Mouse (Mus musculus) heart, embryonic 12.5 days (tissue): ENCODE data around the gene Pck1. TPM values are rescaled to one million over a fixed set of nuclear protein-coding genes. Genes with fewer than 3 reads are reported as not detected.

ENCODE experiments used
- ATAC-seq: fragments of 200-750 bp; cut with Nextera tagmentation; 2 replicates; pipeline ENCODE4 v1.8.0; 2017; ENCODE audit warnings: moderate TSS enrichment, moderate library complexity; ENCODE audit not compliant: insufficient number of reproducible peaks, low FRiP score
- H3K27ac ChIP-seq: fragments of 300-500 bp; sonication (generic); 2 replicates; pipeline ENCODE4 v1.5.1; 2016; ENCODE audit warnings: mild to moderate bottlenecking, moderate library complexity; ENCODE audit not compliant: poor library complexity, severe bottlenecking
- H3K27me3 ChIP-seq: fragments of 300-500 bp; sonication (generic); replicated peaks from 2 replicates; pipeline ENCODE4 v1.6.1; 2016; ENCODE audit warnings: mild to moderate bottlenecking, moderate library complexity
- H3K36me3 ChIP-seq: fragments of 300-500 bp; sonication (generic); 2 replicates; pipeline ENCODE4 v1.6.1; 2016; ENCODE audit warnings: mild to moderate bottlenecking, moderate library complexity
- H3K4me1 ChIP-seq: fragments of 300-500 bp; sonication (generic); replicated peaks from 2 replicates; pipeline ENCODE4 v1.6.1; 2016; ENCODE audit warnings: mild to moderate bottlenecking
- H3K4me2 ChIP-seq: fragments of 300-500 bp; sonication (generic); 2 replicates; pipeline ENCODE4 v1.6.1; 2016; ENCODE audit warnings: mild to moderate bottlenecking, moderate library complexity
- H3K4me3 ChIP-seq: fragments of 300-500 bp; sonication (generic); 2 replicates; pipeline ENCODE4 v1.5.1; 2016; ENCODE audit warnings: mild to moderate bottlenecking
- H3K9ac ChIP-seq: fragments of 300-500 bp; sonication (generic); 2 replicates; pipeline ENCODE4 v1.6.1; 2016; ENCODE audit warnings: mild to moderate bottlenecking, moderate library complexity
- H3K9me3 ChIP-seq: fragments of 300-500 bp; sonication (generic); replicated peaks from 2 replicates; pipeline ENCODE4 v1.6.1; 2016; ENCODE audit warnings: mild to moderate bottlenecking, moderate library complexity
- WGBS: fragments of 180-500 bp; shearing (Covaris S2); methylation state at CpG from one replicate; pipeline ENCODE4 v1.1.7; 2016; 5-methylcytosine and 5-hydroxymethylcytosine counted together
- polyA plus RNA-seq: library from polyadenylated mRNA; unstranded; fragments of >200 nt; fragmentation: Nextera tagmentation; extraction: Ambion mirVana; gene quantifications from 2 replicates; pipeline ENCODE4 v1.2.1, GENCODE M21; 2016

Gene Pck1
- polyA plus RNA-seq, 1 experiment from 2014 or later: 0.19 TPM

GRCm38 (mm10) chr2:173173521-173174511 is 21.0 kb downstream of the Pck1 start:
- H3K4me2 ChIP-seq: peak overlapping the region; percentile 68
- peak; percentile 77 for ATAC-seq
- 0 out of 2 replicates have a peak, but pooled peaks cover 7% of the 10 kb centered on the region for H3K9me3 ChIP-seq
- H3K4me1 ChIP-seq: peaks cover 24% of the 10 kb centered on the region
- H3K36me3 ChIP-seq: no peaks in the 10 kb centered on the region
- H3K4me3 ChIP-seq: peak overlapping the region; percentile 30
- 4% methylated on average over 22 of the region's 22 CpGs for WGBS
- peak overlapping the region; percentile 79 for H3K27ac ChIP-seq
- H3K9ac ChIP-seq: peak overlapping the region; percentile 43
- H3K27me3 ChIP-seq: peaks cover 35% of the 10 kb centered on the region

- H3K4me3 ChIP-seq: no peak overlapping the region
These were observed 21.7 kb downstream of the Pck1 start for GRCm38 (mm10) chr2:173174569-173174968.

DNA sequence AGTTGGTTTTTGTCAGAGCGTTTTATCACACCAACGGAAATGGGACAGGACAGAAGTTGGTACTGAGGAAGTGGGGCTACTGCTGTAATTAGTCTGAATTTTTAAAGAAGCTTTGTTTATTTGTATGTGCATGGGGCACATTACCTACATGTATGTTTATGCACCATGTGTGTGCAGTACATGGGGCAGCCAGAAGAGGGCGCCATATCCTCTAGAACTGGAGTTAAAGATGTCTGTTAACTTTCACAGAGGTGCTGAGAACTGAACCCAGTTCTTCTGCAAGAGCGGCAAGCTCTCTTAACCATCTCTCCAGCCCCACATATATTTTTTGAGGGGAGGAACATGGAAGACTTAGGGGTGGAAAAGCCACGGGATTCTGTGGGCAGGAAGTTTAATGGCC is 22.9 kb downstream of the Pck1 start:
- H3K4me1 ChIP-seq: peaks cover 24% of the 10 kb centered on the region
- no peak for ATAC-seq
- no peak overlapping the region for H3K27ac ChIP-seq
- H3K4me2 ChIP-seq: no peak overlapping the region
- 89% methylated on average over 5 of the region's 5 CpGs for WGBS
- H3K27me3 ChIP-seq: peaks cover 22% of the 10 kb centered on the region
- H3K9ac ChIP-seq: no peak overlapping the region
- H3K4me3 ChIP-seq: no peak overlapping the region
- no peaks in the 10 kb centered on the region for H3K36me3 ChIP-seq
- 0 out of 2 replicates have a peak, but pooled peaks cover 7% of the 10 kb centered on the region for H3K9me3 ChIP-seq

More at GRCm38 (mm10) chr2:173174569-173174968, 21.7 kb downstream of the Pck1 start:
- peak overlapping the region; percentile 68 for H3K4me2 ChIP-seq
- H3K9me3 ChIP-seq: 0 out of 2 replicates have a peak, but pooled peaks cover 7% of the 10 kb centered on the region
- peaks cover 31% of the 10 kb centered on the region for H3K27me3 ChIP-seq
- H3K27ac ChIP-seq: no peak overlapping the region
- peaks cover 24% of the 10 kb centered on the region for H3K4me1 ChIP-seq
- 46% methylated on average over 1 of the region's 1 CpGs for WGBS
- no peaks in the 10 kb centered on the region for H3K36me3 ChIP-seq
- H3K9ac ChIP-seq: no peak overlapping the region
- no peak; the same call in 1 of the 2 replicates for ATAC-seq

GRCm38 (mm10) chr2:173177481-173177880 is 24.6 kb downstream of the Pck1 start:
- 66% methylated on average over 5 of the region's 5 CpGs for WGBS
- H3K4me1 ChIP-seq: peaks cover 10% of the 10 kb centered on the region
- H3K9me3 ChIP-seq: 0 out of 2 replicates have a peak, but pooled peaks cover 7% of the 10 kb centered on the region
- no peak overlapping the region for H3K27ac ChIP-seq
- ATAC-seq: no peak
- no peak overlapping the region for H3K4me3 ChIP-seq
- no peak overlapping the region for H3K4me2 ChIP-seq
- H3K27me3 ChIP-seq: peaks cover 14% of the 10 kb centered on the region; the same call in 1 of the 2 replicates
- H3K9ac ChIP-seq: no peak overlapping the region
- H3K36me3 ChIP-seq: no peaks in the 10 kb centered on the region

DNA sequence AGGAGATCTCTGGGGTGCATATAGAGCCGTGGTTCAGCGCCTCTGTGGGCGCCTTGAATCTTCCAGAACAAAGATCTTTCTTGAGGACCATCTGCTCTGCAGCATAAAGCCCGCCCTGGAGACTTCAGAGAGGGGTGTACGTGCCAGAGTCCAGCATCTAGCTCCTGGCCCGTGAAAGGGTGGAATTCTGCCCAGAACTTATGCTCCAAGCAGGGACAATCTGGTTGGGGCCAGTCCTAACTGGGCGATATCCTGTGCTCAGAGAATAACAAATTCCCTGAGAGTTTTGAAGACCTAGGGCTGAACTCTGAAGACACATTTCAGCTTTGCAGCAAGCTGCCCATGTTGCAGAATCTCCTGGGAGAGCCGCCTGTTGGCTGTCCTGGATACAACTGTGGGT is 25.1 kb downstream of the Pck1 start:
- ATAC-seq: no peak
- Histone ChIP-seq H3K27me3 (peaks cover 12% of the 10 kb centered on the region; the same call in 1 of the 2 replicates), H3K27ac (no peak overlapping the region), H3K36me3 (no peaks in the 10 kb centered on the region), H3K9ac (no peak overlapping the region), H3K4me3 (no peak overlapping the region), H3K4me2 (no peak overlapping the region), H3K9me3 (0 out of 2 replicates have a peak, but pooled peaks cover 7% of the 10 kb centered on the region), H3K4me1 (peaks cover 8% of the 10 kb centered on the region)
- WGBS: 84% methylated on average over 8 of the region's 8 CpGs

GRCm38 (mm10) chr2:173179046-173179445 is 26.2 kb downstream of the Pck1 start:
- no peak overlapping the region for H3K4me2 ChIP-seq
- WGBS: 80% methylated on average over 7 of the region's 7 CpGs
- H3K27me3 ChIP-seq: peaks cover 12% of the 10 kb centered on the region; the same call in 1 of the 2 replicates
- H3K27ac ChIP-seq: no peak overlapping the region
- no peak for ATAC-seq
- H3K9me3 ChIP-seq: 0 out of 2 replicates have a peak, but pooled peaks cover 7% of the 10 kb centered on the region
- no peak overlapping the region for H3K9ac ChIP-seq
- no peak overlapping the region for H3K4me3 ChIP-seq
- peaks cover 1% of the 10 kb centered on the region for H3K4me1 ChIP-seq
- no peaks in the 10 kb centered on the region for H3K36me3 ChIP-seq

DNA sequence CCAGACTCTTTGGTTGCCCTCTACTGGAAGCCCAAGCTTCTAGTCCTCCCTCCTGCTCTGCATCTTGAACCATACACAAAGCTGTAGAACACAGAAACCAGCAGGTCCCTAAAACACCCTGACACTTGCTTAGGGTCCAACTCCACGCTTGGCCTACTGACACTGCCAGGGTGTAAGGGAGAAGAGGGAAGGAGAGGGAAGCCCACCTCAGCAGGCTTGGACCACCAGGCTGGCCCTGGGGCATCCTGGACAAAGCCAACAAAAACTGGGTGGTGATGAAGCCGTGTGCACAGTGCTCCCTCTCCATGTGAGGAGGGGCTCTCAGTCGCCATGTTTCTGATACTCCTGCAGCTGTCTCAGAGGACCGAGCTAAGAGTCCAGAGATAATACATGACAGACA is 27.2 kb downstream of the Pck1 start:
- Histone ChIP-seq H3K36me3 (no peaks in the 10 kb centered on the region), H3K27ac (no peak overlapping the region), H3K9me3 (0 out of 2 replicates have a peak, but pooled peaks cover 7% of the 10 kb centered on the region), H3K4me2 (no peak overlapping the region), H3K9ac (no peak overlapping the region), H3K27me3 (peaks cover 20% of the 10 kb centered on the region), H3K4me3 (no peak overlapping the region), H3K4me1 (no peaks in the 10 kb centered on the region)
- 59% methylated on average over 4 of the region's 4 CpGs for WGBS
- ATAC-seq: no peak

DNA sequence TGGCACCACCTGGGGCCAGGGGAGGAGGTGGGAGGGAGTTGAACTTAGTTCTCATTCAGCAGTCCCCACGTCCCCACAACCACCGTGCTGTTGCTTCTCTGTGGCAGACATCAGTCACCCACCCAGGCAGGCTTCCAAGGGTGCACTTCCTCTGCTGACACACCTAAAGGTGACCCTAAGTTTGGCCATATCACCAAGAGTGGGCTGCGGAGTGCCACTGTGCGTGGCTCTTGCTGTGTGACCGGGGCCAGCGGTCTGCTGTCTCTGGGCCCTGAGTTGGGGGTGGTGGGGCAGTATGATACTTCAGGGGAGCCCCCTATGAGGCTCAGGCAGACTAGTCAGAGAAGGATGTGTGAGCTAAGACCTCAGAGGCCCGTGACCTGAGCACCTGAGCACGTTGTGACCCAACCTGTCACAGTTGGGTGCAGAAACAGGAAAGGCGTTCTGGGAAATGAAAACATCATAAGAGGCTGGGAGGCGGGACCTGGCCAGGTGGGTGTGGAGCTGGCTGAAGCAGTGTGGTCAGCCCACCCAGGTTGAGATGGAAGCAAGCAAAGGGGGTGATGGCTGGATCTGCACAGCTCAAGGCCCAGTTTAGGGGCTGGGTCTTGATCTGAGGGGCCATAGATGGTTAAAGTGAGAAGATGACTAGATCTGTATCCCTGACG is 28.0 kb downstream of the Pck1 start:
- WGBS: 78% methylated on average over 11 of the region's 11 CpGs
- ATAC-seq: no peak
- H3K27ac ChIP-seq: no peak overlapping the region
- H3K4me2 ChIP-seq: no peak overlapping the region
- no peak overlapping the region for H3K4me3 ChIP-seq
- peaks cover 23% of the 10 kb centered on the region for H3K27me3 ChIP-seq
- H3K9me3 ChIP-seq: 0 out of 2 replicates have a peak, but pooled peaks cover 1% of the 10 kb centered on the region
- no peaks in the 10 kb centered on the region for H3K4me1 ChIP-seq
- no peak overlapping the region for H3K9ac ChIP-seq
- H3K36me3 ChIP-seq: no peaks in the 10 kb centered on the region

DNA sequence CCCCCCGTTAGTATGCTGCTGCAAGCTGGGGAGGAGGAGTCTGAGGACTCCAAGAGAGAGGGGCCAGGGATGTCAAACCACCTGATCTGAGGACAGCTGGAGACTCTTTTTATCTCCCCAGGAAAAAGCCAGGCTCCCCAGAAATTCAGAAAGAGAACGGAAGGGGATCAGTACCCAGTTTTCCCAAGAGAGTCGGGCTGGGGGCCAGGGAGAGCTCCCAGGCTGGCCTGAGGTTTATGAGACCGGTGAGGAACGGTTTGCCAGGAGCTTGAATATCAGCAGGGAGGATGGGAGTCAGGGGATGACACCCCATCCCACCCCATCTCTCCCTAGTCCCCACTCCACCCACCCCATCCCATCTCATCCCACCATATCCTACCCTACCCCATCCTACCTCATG is 28.6 kb downstream of the Pck1 start:
- Histone ChIP-seq H3K27ac (no peak overlapping the region), H3K4me1 (no peaks in the 10 kb centered on the region), H3K4me2 (no peak overlapping the region), H3K27me3 (peaks cover 23% of the 10 kb centered on the region), H3K9ac (no peak overlapping the region), H3K4me3 (no peak overlapping the region), H3K36me3 (no peaks in the 10 kb centered on the region), H3K9me3 (no peaks in the 10 kb centered on the region)
- ATAC-seq: no peak
- 71% methylated on average over 4 of the region's 5 CpGs for WGBS

DNA sequence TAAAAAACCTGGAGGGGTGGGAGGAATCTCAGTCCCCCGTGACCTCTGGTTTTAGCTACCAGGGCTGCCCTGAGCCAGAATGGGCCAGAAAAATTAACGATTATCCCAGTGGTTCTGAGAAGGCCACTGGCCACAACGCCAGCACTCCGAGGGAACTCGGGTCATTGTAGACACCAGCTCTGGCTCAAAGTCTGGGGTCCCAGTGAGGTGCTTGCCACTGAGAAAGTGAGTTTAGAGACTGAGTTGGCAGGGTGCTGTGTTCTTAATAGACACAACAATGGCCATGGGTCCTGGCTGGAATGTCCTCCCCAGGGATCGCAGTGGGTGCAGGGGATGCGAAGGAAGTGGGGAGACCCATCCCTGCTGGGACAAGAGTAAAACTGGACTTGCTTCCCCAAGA is 29.1 kb downstream of the Pck1 start:
- no peak for ATAC-seq
- Histone ChIP-seq H3K4me2 (no peak overlapping the region), H3K4me1 (no peaks in the 10 kb centered on the region), H3K9me3 (no peaks in the 10 kb centered on the region), H3K4me3 (no peak overlapping the region), H3K27me3 (peaks cover 26% of the 10 kb centered on the region), H3K27ac (no peak overlapping the region), H3K9ac (no peak overlapping the region), H3K36me3 (no peaks in the 10 kb centered on the region)
- WGBS: 79% methylated on average over 7 of the region's 7 CpGs

DNA sequence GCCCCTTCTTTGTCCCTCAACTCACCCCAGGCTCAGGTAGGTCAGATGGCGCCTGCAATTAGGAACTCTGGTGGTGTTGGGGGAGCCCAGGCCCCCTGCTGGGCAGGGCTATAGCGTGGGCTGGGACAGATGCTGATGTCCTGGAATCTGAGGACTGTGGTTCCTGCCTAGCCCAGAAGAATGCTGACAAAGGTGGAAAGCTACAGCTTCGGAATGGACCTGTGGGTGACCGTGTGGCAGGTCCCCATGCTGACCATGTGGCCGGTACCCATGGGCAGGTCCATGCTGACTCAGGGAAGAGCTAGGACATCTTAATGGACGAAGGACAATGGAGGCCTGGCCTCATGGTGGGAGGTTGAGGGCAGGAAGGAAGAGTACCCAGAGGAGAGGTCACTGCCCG is 29.9 kb downstream of the Pck1 start:
- Histone ChIP-seq H3K4me1 (no peaks in the 10 kb centered on the region), H3K4me2 (no peak overlapping the region), H3K27ac (no peak overlapping the region), H3K36me3 (no peaks in the 10 kb centered on the region), H3K4me3 (no peak overlapping the region), H3K9ac (no peak overlapping the region), H3K9me3 (no peaks in the 10 kb centered on the region), H3K27me3 (peaks cover 30% of the 10 kb centered on the region)
- no peak for ATAC-seq
- 71% methylated on average over 7 of the region's 7 CpGs for whole genome bisulfite sequencing
